Mouse (Mus musculus): ENCODE results near the gene Iqsec2. TPM values are rescaled to one million over a fixed set of nuclear protein-coding genes. Genes with fewer than 3 reads are reported as not detected.

Iqsec2 gene
- total and polyA plus RNA-seq, 2 experiments from 2014 or later = 7.5 to 23.2 TPM

DNA sequence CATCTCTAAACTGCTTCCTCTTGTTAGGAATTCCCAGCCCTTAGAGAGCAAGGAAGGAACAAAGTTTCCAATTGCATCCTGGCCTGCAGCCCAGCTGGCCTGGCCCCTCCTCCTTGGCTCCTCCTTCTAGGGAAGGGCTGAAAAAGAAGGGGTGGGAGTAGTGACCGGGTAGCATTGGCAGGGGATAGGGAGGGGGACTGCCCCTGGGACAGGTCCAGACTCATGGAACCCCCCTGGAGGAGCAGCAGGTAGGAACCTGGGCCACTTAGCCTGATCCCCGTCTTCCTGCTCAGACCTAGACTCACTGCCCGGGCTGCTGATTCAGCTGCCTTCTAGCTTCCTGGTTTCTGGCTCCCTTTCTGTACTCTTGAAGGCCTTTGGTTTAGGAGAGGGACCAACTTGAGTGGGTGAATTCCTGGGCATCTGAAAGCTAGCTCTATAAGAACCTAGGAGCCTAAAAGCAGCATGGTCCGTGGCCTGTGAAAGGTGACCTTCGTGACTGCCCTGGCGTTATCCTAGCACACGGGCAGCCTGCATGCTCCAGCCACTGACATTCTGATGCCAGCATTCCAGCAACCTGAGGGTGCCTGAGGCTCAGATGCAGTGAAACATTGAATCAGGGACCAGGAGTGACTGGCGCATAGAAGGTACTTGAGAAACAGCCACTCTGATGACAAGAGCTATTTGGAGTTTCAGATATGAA lies 34.9 kb downstream of the Iqsec2 start:
- Histone ChIP-seq H3K27ac (ENCODE audit: low read depth, low read length) (no peak overlapping the region), H3K27me3 (ENCODE audit: insufficient read depth, low read length) (no peaks in the 10 kb centered on the region), H3K9me3 (ENCODE audit: low read length) (no peaks in the 10 kb centered on the region), H3K36me3 (ENCODE audit: insufficient read depth) (no peaks in the 10 kb centered on the region), H3K4me1 (ENCODE audit: insufficient read depth) (no peaks in the 10 kb centered on the region), H3K4me3 (ENCODE audit: low read depth, low read length) (no peak overlapping the region), H3K9ac (no peak overlapping the region), H3K4me2 (ENCODE audit: low read depth) (peak overlapping the region; percentile 19; the same call in 1 of the 2 replicates)
- DNase-seq (no peak), ATAC-seq (0 out of 2 replicates have a peak, but pooled peaks have one; percentile 27)
- no peak for TF ChIP-seq CTCF (IDR thresholded peaks at IDR 0.05; ENCODE audit: low read depth)
- WGBS = 51% methylated on average over 8 of the region's 8 CpGs

DNA sequence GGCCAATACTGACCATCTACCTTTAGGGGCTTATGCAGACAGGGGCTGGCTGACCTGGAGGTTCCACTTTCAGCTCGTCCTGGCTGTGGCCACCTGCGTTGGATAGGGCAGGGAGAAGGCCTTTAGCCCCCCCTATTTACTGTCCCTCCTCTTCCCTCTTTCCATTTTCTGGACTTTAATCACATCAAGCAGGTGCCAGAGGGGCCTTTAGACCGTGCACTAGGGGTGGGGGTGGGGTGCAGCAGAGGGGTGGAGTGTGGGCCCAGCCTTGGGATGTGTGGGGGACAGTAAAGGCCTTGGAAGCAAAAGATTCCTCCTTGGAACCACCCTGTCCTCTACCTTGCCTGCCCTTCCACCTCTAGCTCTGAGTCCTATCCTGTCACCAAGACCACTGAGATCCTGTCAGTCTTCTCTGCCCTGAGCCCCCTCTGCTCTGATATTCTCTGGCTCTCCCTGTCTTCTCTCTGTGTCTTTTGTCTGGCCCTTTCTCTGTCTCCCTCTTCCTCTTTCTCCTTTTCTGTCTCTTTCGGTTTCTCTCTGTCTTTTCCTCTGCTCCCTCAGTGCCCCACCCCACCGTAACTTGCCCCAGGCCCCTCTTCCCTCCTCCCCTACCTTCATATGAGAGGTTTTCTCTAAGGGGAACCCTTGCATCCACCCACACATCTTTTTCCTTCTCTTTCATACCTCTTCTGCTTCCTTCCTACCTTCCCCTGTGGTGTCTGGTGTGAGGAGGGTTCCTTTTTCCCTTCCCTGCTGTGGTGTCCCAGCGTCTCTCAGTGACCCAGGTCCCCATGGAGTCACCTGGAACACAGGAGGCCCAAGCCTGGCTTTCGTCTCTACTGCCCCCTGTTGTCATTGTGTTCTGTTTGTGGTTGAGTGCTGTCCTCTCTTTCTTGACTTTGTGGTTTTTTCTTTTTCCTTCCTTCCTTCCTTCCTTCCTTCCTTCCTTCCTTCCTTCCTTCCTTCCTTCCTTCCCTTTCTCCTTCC lies 35.9 kb downstream of the Iqsec2 start:
- no peaks in the 10 kb centered on the region for H3K27me3 ChIP-seq (ENCODE audit: insufficient read depth, low read length)
- no peaks in the 10 kb centered on the region for H3K4me1 ChIP-seq (ENCODE audit: insufficient read depth)
- H3K9me3 ChIP-seq (ENCODE audit: low read length) = no peaks in the 10 kb centered on the region
- H3K27ac ChIP-seq (ENCODE audit: low read depth, low read length) = no peak overlapping the region
- no peak overlapping the region for H3K4me3 ChIP-seq (ENCODE audit: low read depth, low read length)
- 68% methylated on average over 7 of the region's 7 CpGs for WGBS
- no peak overlapping the region for H3K9ac ChIP-seq
- H3K4me2 ChIP-seq (ENCODE audit: low read depth) = no peak overlapping the region
- TF ChIP-seq CTCF (IDR thresholded peaks at IDR 0.05; ENCODE audit: low read depth) = no peak
- H3K36me3 ChIP-seq (ENCODE audit: insufficient read depth) = no peaks in the 10 kb centered on the region
- ATAC-seq (no peak), DNase-seq (no peak)

DNA sequence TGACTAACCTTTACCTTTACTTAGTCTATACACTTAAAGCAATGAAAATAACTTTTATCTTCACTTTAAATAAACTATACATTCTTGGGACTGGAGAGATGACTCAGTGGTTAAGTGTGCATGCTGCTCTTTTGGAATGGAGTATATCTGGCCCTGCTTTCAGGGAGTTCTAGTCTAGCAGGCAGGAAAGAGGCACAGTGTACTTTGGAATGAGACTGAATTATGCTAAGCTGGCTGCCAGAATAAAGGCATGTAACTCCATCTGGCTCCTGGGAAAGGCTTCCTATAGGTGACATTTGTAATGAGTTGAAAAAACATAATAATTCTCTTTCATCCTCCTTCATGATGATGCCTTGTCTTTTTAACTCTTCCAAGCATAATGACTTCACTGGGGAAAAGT lies 43.1 kb downstream of the Iqsec2 start:
- H3K27ac ChIP-seq (ENCODE audit: low read depth, low read length) = no peak overlapping the region
- no peaks in the 10 kb centered on the region for H3K27me3 ChIP-seq (ENCODE audit: insufficient read depth, low read length)
- H3K4me1 ChIP-seq (ENCODE audit: insufficient read depth) = no peaks in the 10 kb centered on the region
- H3K9me3 ChIP-seq (ENCODE audit: low read length) = no peaks in the 10 kb centered on the region
- no peaks in the 10 kb centered on the region for H3K36me3 ChIP-seq (ENCODE audit: insufficient read depth)
- H3K4me3 ChIP-seq (ENCODE audit: low read depth, low read length) = no peak overlapping the region
- H3K4me2 ChIP-seq (ENCODE audit: low read depth) = no peak overlapping the region
- no peak overlapping the region for H3K9ac ChIP-seq
- DNase-seq = no peak
- TF ChIP-seq CTCF (IDR thresholded peaks at IDR 0.05; ENCODE audit: low read depth) = no peak
- no peak for ATAC-seq

DNA sequence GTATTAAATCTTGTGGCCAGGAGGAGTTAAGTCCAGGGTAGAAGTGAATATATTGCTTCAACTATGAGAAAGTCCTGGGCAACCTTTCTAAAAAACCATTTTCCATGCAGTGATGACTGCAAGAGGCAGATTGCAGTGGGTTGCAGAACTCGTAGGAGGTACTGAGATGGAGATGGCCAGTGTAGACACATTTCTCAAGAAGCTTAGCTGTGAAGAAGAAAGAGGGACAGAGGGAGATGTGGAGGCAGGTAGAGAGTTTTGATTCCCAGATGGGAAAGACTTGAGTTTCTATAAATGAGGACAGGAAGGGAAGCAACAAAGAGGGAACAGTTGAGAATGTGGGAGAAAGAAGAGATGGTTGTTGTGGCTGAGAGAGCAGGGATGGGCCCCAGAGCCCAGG lies 47.2 kb downstream of the Iqsec2 start:
- Histone ChIP-seq H3K27ac (ENCODE audit: low read depth, low read length) (no peak overlapping the region), H3K36me3 (ENCODE audit: insufficient read depth) (no peaks in the 10 kb centered on the region), H3K9ac (no peak overlapping the region), H3K27me3 (ENCODE audit: insufficient read depth, low read length) (no peaks in the 10 kb centered on the region), H3K4me2 (ENCODE audit: low read depth) (no peak overlapping the region), H3K4me1 (ENCODE audit: insufficient read depth) (no peaks in the 10 kb centered on the region), H3K4me3 (ENCODE audit: low read depth, low read length) (no peak overlapping the region), H3K9me3 (ENCODE audit: low read length) (no peaks in the 10 kb centered on the region)
- ATAC-seq (no peak), DNase-seq (no peak)
- no peak for TF ChIP-seq CTCF (IDR thresholded peaks at IDR 0.05; ENCODE audit: low read depth)
- 86% methylated on average over 1 of the region's 1 CpGs for WGBS

DNA sequence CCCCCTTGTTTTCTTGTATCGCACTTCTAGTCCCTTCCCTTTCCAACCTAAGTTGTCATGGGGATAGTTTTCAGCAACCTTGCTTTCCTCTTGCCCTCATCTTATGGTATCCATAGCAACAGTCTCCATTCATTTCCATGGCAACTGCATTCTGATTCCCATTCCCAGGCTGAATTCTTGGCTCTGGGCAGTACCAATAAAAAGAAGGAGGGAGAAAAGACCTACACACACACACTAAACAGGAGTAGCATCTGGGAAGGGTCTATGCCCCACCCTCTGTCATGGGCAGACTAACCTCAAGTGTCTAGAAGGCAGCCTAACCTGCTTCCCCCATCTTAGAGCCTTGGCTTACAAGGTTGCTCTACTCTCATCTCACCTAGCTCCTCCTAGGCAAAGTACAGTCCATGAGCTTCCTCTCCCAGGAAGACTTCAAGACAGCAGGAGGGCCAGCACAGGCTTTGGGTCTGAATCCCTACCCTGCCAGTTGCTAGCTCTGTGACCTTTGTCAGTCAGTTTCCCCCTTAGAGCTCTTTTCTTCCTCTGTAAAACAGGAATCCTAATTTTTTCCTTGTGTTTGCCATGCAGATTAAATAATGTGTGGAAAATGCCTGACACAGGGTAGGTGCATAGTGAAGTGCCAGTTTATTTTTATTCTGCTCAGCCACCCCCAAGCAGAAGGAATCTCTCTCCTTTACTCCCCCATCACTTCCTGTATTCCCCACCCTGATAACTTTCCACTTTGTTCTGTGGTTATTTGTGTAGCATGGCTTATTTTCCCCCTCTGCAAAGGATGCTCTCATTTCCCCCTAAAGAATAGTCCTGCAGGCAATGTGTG lies 54.0 kb downstream of the Iqsec2 start:
- Histone ChIP-seq H3K27me3 (ENCODE audit: insufficient read depth, low read length) (no peaks in the 10 kb centered on the region), H3K4me3 (ENCODE audit: low read depth, low read length) (no peak overlapping the region), H3K36me3 (ENCODE audit: insufficient read depth) (no peaks in the 10 kb centered on the region), H3K4me1 (ENCODE audit: insufficient read depth) (0 out of 2 replicates have a peak, but pooled peaks cover 10% of the 10 kb centered on the region), H3K4me2 (ENCODE audit: low read depth) (peak overlapping the region; percentile 24), H3K9me3 (ENCODE audit: low read length) (no peaks in the 10 kb centered on the region), H3K27ac (ENCODE audit: low read depth, low read length) (peak overlapping the region; percentile 81), H3K9ac (no peak overlapping the region)
- ATAC-seq (peak; percentile 92), DNase-seq (peak; percentile 76)
- WGBS = 7% methylated on average over 1 of the region's 1 CpGs
- TF ChIP-seq CTCF (IDR thresholded peaks at IDR 0.05; ENCODE audit: low read depth) = no peak

DNA sequence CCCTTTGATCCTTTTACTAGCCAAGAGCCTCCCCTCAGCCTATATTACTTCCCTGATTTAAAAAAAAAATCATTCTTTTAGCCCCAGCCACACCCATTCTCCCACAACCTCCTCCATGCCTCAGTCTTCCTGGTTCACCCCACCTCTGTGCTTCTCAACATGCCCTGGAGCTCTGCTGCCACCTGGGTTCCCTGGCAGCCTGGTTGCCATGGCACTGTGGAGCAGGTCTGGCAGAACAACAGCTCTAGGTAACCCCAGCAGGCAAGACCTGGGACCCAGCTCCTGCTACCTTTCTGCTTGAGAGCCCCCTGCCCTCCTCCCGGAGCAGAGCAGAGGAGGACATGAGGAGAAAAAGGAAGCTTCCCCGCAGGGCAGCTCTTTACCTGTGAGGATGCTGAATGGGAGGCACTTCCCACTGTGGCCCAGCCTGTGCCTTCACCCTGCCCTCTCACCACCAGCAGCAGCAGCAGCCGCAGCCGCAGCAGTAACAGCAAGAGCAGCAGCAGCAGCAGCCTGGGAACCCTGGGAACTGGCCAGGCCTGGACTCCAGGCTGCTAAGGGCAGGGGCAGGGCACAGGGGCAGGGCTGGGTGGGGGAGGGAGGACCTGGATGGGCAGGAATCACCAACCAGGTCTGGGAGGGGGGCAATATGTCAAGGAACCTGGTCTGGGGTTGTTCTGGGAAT lies 57.8 kb downstream of the Iqsec2 start:
- H3K27me3 ChIP-seq (ENCODE audit: insufficient read depth, low read length) = no peaks in the 10 kb centered on the region
- 0 out of 2 replicates have a peak, but pooled peaks have one; percentile 19 for ATAC-seq
- 45% methylated on average over 4 of the region's 4 CpGs for WGBS

More for the DNA sequence above, 57.8 kb downstream of the Iqsec2 start:
- Histone ChIP-seq H3K9ac (no peak overlapping the region), H3K4me3 (ENCODE audit: low read depth, low read length) (no peak overlapping the region), H3K9me3 (ENCODE audit: low read length) (no peaks in the 10 kb centered on the region), H3K4me1 (ENCODE audit: insufficient read depth) (0 out of 2 replicates have a peak, but pooled peaks cover 10% of the 10 kb centered on the region), H3K4me2 (ENCODE audit: low read depth) (no peak overlapping the region), H3K27ac (ENCODE audit: low read depth, low read length) (no peak overlapping the region), H3K36me3 (ENCODE audit: insufficient read depth) (no peaks in the 10 kb centered on the region)
- TF ChIP-seq CTCF (IDR thresholded peaks at IDR 0.05; ENCODE audit: low read depth) = no peak
- DNase-seq = no peak
